Mouse (Mus musculus): Measurements from ENCODE around the gene Pla2g12a. TPM values are rescaled to one million over a fixed set of nuclear protein-coding genes. Genes with fewer than 3 reads are reported as not detected.

Pla2g12a gene
- polyA plus RNA-seq (2017; shearing (Covaris generic)) = 9.9 TPM

DNA sequence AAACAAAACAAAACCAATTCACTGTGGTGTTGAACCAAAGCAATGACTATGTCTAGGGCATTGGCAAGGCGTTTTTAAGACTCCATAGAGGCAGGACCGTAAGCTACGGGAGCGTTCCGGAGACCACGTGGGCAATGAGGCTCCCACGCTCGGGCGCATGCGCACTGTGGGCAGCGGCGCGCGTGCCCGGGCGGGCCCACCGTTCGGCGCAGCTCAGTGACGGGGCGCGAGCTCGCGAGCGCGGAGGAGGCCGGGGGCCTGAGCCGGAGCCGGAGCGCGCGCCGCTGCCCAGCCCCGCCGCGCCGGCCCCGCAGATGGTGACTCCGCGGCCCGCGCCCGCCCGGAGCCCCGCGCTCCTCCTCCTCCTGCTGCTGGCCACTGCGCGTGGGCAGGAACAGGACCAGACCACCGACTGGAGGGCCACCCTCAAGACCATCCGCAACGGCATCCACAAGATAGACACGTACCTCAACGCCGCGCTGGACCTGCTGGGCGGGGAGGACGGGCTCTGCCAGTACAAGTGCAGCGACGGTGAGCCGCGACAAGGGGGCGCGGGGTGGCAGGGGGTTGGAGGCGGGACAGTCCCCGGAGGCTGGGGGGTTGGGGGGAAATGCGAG lies at the start of gene Pla2g12a:
Gene Pla2g12a (plus strand): TSS at position 202 of the 617 bp plus-strand sequence.

DNA sequence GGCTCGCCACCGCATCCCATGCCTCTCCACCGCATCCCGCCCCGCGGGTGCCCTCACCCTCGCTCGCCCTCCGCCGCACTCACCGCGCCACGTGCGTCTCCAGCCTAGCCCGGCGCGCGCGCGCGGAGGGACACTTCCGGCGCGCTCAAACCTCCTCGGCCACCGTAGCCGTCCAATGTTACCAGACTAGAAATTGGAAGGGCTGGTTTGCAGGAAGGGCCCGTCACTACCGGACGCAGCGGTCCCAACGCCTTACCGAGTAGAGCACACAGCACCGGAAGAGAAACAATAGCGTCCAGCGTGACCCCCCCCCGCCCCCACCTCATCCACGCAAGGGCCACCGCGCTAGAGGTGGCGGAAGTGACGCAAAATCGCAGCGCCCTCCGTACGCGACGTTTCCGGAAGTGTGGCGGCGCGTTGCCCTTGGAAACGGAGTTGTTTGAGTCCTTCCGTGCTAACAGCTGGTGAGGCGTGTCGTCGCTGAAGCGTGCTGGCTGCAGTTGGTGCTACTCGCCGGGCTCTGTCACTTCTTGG lies 47.3 kb upstream of the Pla2g12a start, which contains the start of gene Gar1:
Gene Gar1 (minus strand): TSS at position 362 of the 534 bp plus-strand sequence.

DNA sequence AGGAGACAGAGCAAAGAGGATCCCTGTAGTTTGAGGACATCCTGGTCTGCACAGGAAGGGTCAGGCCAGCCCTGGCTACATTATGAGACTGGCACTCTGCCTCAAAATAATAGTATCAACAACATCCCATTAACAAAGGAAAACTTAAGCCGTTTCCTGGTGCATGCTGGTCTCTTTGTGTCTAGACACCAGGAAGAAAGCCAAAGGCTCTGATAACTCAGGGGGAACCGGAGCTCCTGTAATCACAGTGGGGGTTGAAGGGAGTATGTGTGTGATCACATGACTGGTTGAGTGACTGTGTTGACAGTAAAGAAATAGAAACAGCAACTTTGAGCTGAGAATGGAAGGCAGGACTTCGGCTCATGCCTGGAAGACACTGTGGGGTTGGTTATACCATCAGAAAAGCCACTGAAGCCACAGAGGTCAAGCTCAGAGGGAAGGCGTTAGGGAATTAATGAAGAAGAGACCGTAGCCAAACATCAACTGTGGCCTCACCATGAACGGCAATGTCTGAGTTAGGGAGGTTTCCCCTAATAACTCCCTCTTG lies 42.9 kb upstream of the Pla2g12a start, which contains the start of gene Cfi:
Gene Cfi (plus strand): TSS at position 497 of the 547 bp plus-strand sequence.

DNA sequence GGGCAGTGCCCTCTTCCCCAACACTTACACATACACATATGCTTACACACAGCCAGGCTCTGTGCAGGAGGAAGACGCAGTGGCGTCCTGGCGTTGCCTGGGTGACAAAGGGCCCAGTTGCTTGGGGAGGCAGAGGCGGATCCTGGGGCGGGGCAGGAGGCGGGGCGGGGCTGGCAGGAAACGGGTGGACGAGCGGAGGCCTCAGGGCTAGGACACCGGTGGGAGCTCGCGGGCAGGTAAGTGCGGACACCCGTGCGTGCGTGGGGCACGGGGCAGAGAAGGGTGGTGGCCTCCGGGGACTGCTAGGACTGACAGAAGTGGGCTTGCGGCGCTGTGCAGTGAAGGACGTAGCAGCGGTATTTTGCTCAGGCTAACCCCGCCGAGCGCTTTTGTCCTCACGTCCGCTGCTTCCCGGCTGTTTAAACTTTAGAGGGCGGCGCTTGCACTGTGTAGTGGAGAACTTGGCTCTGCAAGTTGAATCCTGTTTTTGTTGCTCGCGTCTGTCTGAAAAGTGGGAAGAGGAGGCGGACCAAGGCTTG lies 22.9 kb downstream of the Pla2g12a start, which contains the start of gene Casp6:
Gene Casp6 (plus strand): TSS at position 155 of the 539 bp plus-strand sequence.

Other genes starting within 250 kb of the Pla2g12a start
- 4.4 TPM for gene Egf, start 123.3 kb upstream of the Pla2g12a start, polyA plus RNA-seq (2017; shearing (Covaris generic))
- not detected for gene Lrit3, start 74.6 kb upstream of the Pla2g12a start, polyA plus RNA-seq (2017; shearing (Covaris generic))
- gene Rrh, start 56.0 kb upstream of the Pla2g12a start, polyA plus RNA-seq (2017; shearing (Covaris generic)) = 0.35 TPM
- gene Gar1, start 47.2 kb upstream of the Pla2g12a start, polyA plus RNA-seq (2017; shearing (Covaris generic)) = 86.5 TPM
- gene Cfi, start 42.7 kb upstream of the Pla2g12a start, polyA plus RNA-seq (2017; shearing (Covaris generic)) = not detected
- gene Casp6, start 22.8 kb downstream of the Pla2g12a start, polyA plus RNA-seq (2017; shearing (Covaris generic)) = 25.0 TPM
- gene Mcub, start 91.6 kb downstream of the Pla2g12a start, polyA plus RNA-seq (2017; shearing (Covaris generic)) = 16.6 TPM
- gene Sec24b, start 182.9 kb downstream of the Pla2g12a start, polyA plus RNA-seq (2017; shearing (Covaris generic)) = 59.1 TPM

Data from effector memory CD4-positive, alpha-beta T cell, adult 7 months (primary cell).